Mouse (Mus musculus): ENCODE measurements around the gene Gucy2c. TPM values are rescaled to one million over a fixed set of nuclear protein-coding genes. Genes with fewer than 3 reads are reported as not detected.

The Gucy2c gene
- total and polyA plus RNA-seq, 3 experiments = not detected

- no peak overlapping the region for H3K9ac ChIP-seq (ENCODE audit: control insufficient read depth, low read depth, low read length, poor library complexity, severe bottlenecking)
- no peak overlapping the region for H3K27ac ChIP-seq (ENCODE audit: control insufficient read depth, low read depth, low read length)
- H3K79me2 ChIP-seq (ENCODE audit: control insufficient read depth, insufficient read depth, low read length, poor library complexity) = no peaks in the 10 kb centered on the region
- no peaks in the 10 kb centered on the region for H3K36me3 ChIP-seq (ENCODE audit: control insufficient read depth in 1 of 2, insufficient read depth in 2 of 2, low read length in 2 of 2)
- H3K4me3 ChIP-seq (ENCODE audit: control insufficient read depth in 1 of 2, insufficient read depth in 1 of 2, low read depth in 2 of 2, low read length in 2 of 2) = no peak overlapping the region
- peaks cover 0 to 5% of the 10 kb centered on the region in 2 experiments; a peak in 2 of 4 replicates for H3K4me1 ChIP-seq (ENCODE audit: control insufficient read depth in 1 of 2, insufficient read depth in 2 of 2, low read length in 2 of 2)
- DNase-seq (ENCODE audit: low read depth, low spot score) = no peak
- H3K27me3 ChIP-seq (ENCODE audit: control insufficient read depth in 1 of 2, insufficient read depth in 2 of 2, low read length in 2 of 2) = no peaks in the 10 kb centered on the region
- no peaks in the 10 kb centered on the region for H3K9me3 ChIP-seq (replicated peaks; ENCODE audit: insufficient read depth, low read length)
- TF ChIP-seq MAFK (IDR thresholded peaks at IDR 0.05; ENCODE audit: borderline replicate concordance, low read depth, low read length) = no peak
- no peak for TF ChIP-seq MAZ (IDR thresholded peaks at IDR 0.05; ENCODE audit: low read depth, low read length)
- TF ChIP-seq ETS1 (IDR thresholded peaks at IDR 0.05; ENCODE audit: low read depth, low read length) = no peak
- TF ChIP-seq ELF1 (IDR thresholded peaks at IDR 0.05; ENCODE audit: low read depth, low read length) = no peak
- no peak for TF ChIP-seq POLR2AphosphoS2 (IDR thresholded peaks at IDR 0.05; ENCODE audit: low read length)
- no peak for TF ChIP-seq BHLHE40 (IDR thresholded peaks at IDR 0.05; ENCODE audit: borderline replicate concordance, low read depth, low read length)
- no peak for TF ChIP-seq HCFC1 (IDR thresholded peaks at IDR 0.05; ENCODE audit: low read depth, low read length)
- no peak for TF ChIP-seq POLR2A (IDR thresholded peaks at IDR 0.05; ENCODE audit: control insufficient read depth in 1 of 2, insufficient read depth in 1 of 2, low read depth in 1 of 2, low read length in 2 of 2, poor library complexity in 1 of 2)
- TF ChIP-seq SMC3 (IDR thresholded peaks at IDR 0.05; ENCODE audit: low read depth, low read length) = no peak
- TF ChIP-seq UBTF (IDR thresholded peaks at IDR 0.05; ENCODE audit: borderline replicate concordance, insufficient read depth, low read depth, low read length) = no peak
- no peak for TF ChIP-seq RAD21 (IDR thresholded peaks at IDR 0.05; ENCODE audit: low read depth, low read length)
- TF ChIP-seq SIN3A (IDR thresholded peaks at IDR 0.05; ENCODE audit: low read length) = no peak
- no peak for TF ChIP-seq ZKSCAN1 (IDR thresholded peaks at IDR 0.05; ENCODE audit: low read depth, low read length)
- no peak for TF ChIP-seq USF1 (IDR thresholded peaks at IDR 0.05; ENCODE audit: low read depth, low read length)
Observed at GRCm38 (mm10) chr6:136792884-136793758, 11.6 kb upstream of the Gucy2c start.

GRCm38 (mm10) chr6:136789391-136789971 lies 7.9 kb upstream of the Gucy2c start:
- Histone ChIP-seq H3K4me1 (ENCODE audit: control insufficient read depth in 1 of 2, insufficient read depth in 2 of 2, low read length in 2 of 2) (no peaks in the 10 kb centered on the region), H3K9ac (ENCODE audit: control insufficient read depth, low read depth, low read length, poor library complexity, severe bottlenecking) (no peak overlapping the region), H3K79me2 (ENCODE audit: control insufficient read depth, insufficient read depth, low read length, poor library complexity) (no peaks in the 10 kb centered on the region), H3K27ac (ENCODE audit: control insufficient read depth, low read depth, low read length) (no peak overlapping the region), H3K9me3 (replicated peaks; ENCODE audit: insufficient read depth, low read length) (no peaks in the 10 kb centered on the region), H3K36me3 (ENCODE audit: control insufficient read depth in 1 of 2, insufficient read depth in 2 of 2, low read length in 2 of 2) (no peaks in the 10 kb centered on the region), H3K27me3 (ENCODE audit: control insufficient read depth in 1 of 2, insufficient read depth in 2 of 2, low read length in 2 of 2) (no peaks in the 10 kb centered on the region), H3K4me3 (ENCODE audit: control insufficient read depth in 1 of 2, insufficient read depth in 1 of 2, low read depth in 2 of 2, low read length in 2 of 2) (no peak overlapping the region)
- TF ChIP-seq E2F4 (IDR thresholded peaks at IDR 0.05; ENCODE audit: borderline replicate concordance, low read depth, low read length) (no peak), TCF12 (IDR thresholded peaks at IDR 0.05; ENCODE audit: low read depth, low read length) (no peak), POLR2AphosphoS2 (IDR thresholded peaks at IDR 0.05; ENCODE audit: low read length) (no peak), TBP (IDR thresholded peaks at IDR 0.05; ENCODE audit: low read depth, low read length) (no peak), GABPA (IDR thresholded peaks at IDR 0.05; ENCODE audit: low read depth, low read length) (no peak), HCFC1 (IDR thresholded peaks at IDR 0.05; ENCODE audit: low read depth, low read length) (no peak), MYB (IDR thresholded peaks at IDR 0.05; ENCODE audit: low read depth, low read length) (no peak), NELFE (IDR thresholded peaks at IDR 0.05; ENCODE audit: low read depth, low read length) (no peak), CTCF (IDR thresholded peaks at IDR 0.05 in 2 of 3, conservative IDR thresholded peaks at IDR 0.05 in 1 of 3; ENCODE audit: control insufficient read depth in 1 of 3, insufficient read depth in 1 of 3, low read depth in 2 of 3, low read length in 3 of 3, poor library complexity in 1 of 3, severe bottlenecking in 1 of 3) (no peak), ZC3H11A (IDR thresholded peaks at IDR 0.05; ENCODE audit: low read depth, low read length) (no peak), KAT2A (conservative IDR thresholded peaks at IDR 0.05; ENCODE audit: low read depth, low read length) (no peak)
- DNase-seq (ENCODE audit: low read depth, low spot score) = no peak

Data from MEL (cell line).